Mouse (Mus musculus): Measurements from ENCODE around the gene Gm38394. TPM values are rescaled to one million over a fixed set of nuclear protein-coding genes. Genes with fewer than 3 reads are reported as not detected.

Gm38394 gene
- polyA plus RNA-seq, 1 experiment from 2014 or later, result 3.5 TPM

- peaks cover 46% of the 10 kb centered on the region for H3K4me1 ChIP-seq
- peak within 1 kb of the TSS; percentile 86 for H3K9ac ChIP-seq
- H3K27me3 ChIP-seq, result no peaks in the 10 kb centered on the region
- H3K4me3 ChIP-seq, result peak within 1 kb of the TSS; percentile 62
- WGBS, result 1% methylated on average over 37 of the region's 41 CpGs
- H3K36me3 ChIP-seq (ENCODE audit: poor library complexity, severe bottlenecking), result peaks cover 30% of the 10 kb centered on the region
- H3K4me2 ChIP-seq, result peak within 1 kb of the TSS; percentile 92
- peak within 1 kb of the TSS; percentile 89 for H3K27ac ChIP-seq
- ATAC-seq, result peak; percentile 86
- no peaks in the 10 kb centered on the region for H3K9me3 ChIP-seq (replicated peaks)
Measured at GRCm38 (mm10) chr1:133660466-133661202, 484 bp downstream of the Gm38394 start, which contains the start of gene Zbed6. Gene Zbed6 (minus strand): TSS chr1:133660885.

GRCm38 (mm10) chr1:133658878-133659277 is 2.2 kb downstream of the Gm38394 start:
- Histone ChIP-seq H3K27me3 (no peaks in the 10 kb centered on the region), H3K4me1 (peaks cover 51% of the 10 kb centered on the region), H3K36me3 (ENCODE audit: poor library complexity, severe bottlenecking) (peaks cover 34% of the 10 kb centered on the region), H3K9ac (no peak overlapping the region), H3K4me3 (no peak overlapping the region), H3K4me2 (peak overlapping the region; percentile 14; the same call in 1 of the 2 replicates), H3K27ac (no peak overlapping the region), H3K9me3 (replicated peaks) (no peaks in the 10 kb centered on the region)
- no peak for ATAC-seq
- WGBS, result 81% methylated on average over 3 of the region's 3 CpGs

- H3K36me3 ChIP-seq (ENCODE audit: poor library complexity, severe bottlenecking), result peaks cover 36% of the 10 kb centered on the region
- peaks cover 56% of the 10 kb centered on the region for H3K4me1 ChIP-seq
- H3K9ac ChIP-seq, result peak overlapping the region; percentile 14; the same call in 1 of the 2 replicates
- H3K27me3 ChIP-seq, result no peaks in the 10 kb centered on the region
- no peak overlapping the region for H3K27ac ChIP-seq
- WGBS, result 76% methylated on average over 5 of the region's 5 CpGs
- no peak overlapping the region for H3K4me3 ChIP-seq
- ATAC-seq, result no peak
- H3K9me3 ChIP-seq (replicated peaks), result no peaks in the 10 kb centered on the region
- no peak overlapping the region for H3K4me2 ChIP-seq
Measured at GRCm38 (mm10) chr1:133656811-133657210, 4.3 kb downstream of the Gm38394 start.

- H3K36me3 ChIP-seq (ENCODE audit: poor library complexity, severe bottlenecking), result peaks cover 25% of the 10 kb centered on the region; the same call in 1 of the 2 replicates
- no peak overlapping the region for H3K27ac ChIP-seq
- no peaks in the 10 kb centered on the region for H3K9me3 ChIP-seq (replicated peaks)
- no peak overlapping the region for H3K4me2 ChIP-seq
- H3K4me1 ChIP-seq, result peaks cover 32% of the 10 kb centered on the region
- no peak overlapping the region for H3K4me3 ChIP-seq
- no peak for ATAC-seq
- no peaks in the 10 kb centered on the region for H3K27me3 ChIP-seq
- 92% methylated on average over 1 of the region's 1 CpGs for WGBS
- no peak overlapping the region for H3K9ac ChIP-seq
Measured at GRCm38 (mm10) chr1:133653033-133653432, 8.1 kb downstream of the Gm38394 start.

GRCm38 (mm10) chr1:133650288-133651055 is 10.6 kb downstream of the Gm38394 start:
- H3K4me1 ChIP-seq, result peaks cover 10% of the 10 kb centered on the region; the same call in 1 of the 2 replicates
- no peak overlapping the region for H3K9ac ChIP-seq
- 94% methylated on average over 7 of the region's 7 CpGs for WGBS
- no peak overlapping the region for H3K4me3 ChIP-seq
- no peak for ATAC-seq
- H3K9me3 ChIP-seq (replicated peaks), result no peaks in the 10 kb centered on the region
- H3K36me3 ChIP-seq (ENCODE audit: poor library complexity, severe bottlenecking), result peaks cover 29% of the 10 kb centered on the region
- no peak overlapping the region for H3K27ac ChIP-seq
- no peaks in the 10 kb centered on the region for H3K27me3 ChIP-seq
- H3K4me2 ChIP-seq, result no peak overlapping the region

GRCm38 (mm10) chr1:133645652-133646051 is 15.5 kb downstream of the Gm38394 start:
- no peaks in the 10 kb centered on the region for H3K9me3 ChIP-seq (replicated peaks)
- ATAC-seq, result no peak
- no peak overlapping the region for H3K27ac ChIP-seq
- WGBS, result 94% methylated on average over 5 of the region's 5 CpGs
- peaks cover 67% of the 10 kb centered on the region for H3K36me3 ChIP-seq (ENCODE audit: poor library complexity, severe bottlenecking)
- H3K4me2 ChIP-seq, result no peak overlapping the region
- H3K4me3 ChIP-seq, result no peak overlapping the region
- no peak overlapping the region for H3K9ac ChIP-seq
- H3K27me3 ChIP-seq, result no peaks in the 10 kb centered on the region
- H3K4me1 ChIP-seq, result no peaks in the 10 kb centered on the region

GRCm38 (mm10) chr1:133641163-133641562 is 20.0 kb downstream of the Gm38394 start:
- whole genome bisulfite sequencing, result 91% methylated on average over 2 of the region's 2 CpGs
- Histone ChIP-seq H3K27ac (no peak overlapping the region), H3K9ac (no peak overlapping the region), H3K27me3 (no peaks in the 10 kb centered on the region), H3K36me3 (ENCODE audit: poor library complexity, severe bottlenecking) (peaks cover 96% of the 10 kb centered on the region), H3K9me3 (replicated peaks) (no peaks in the 10 kb centered on the region), H3K4me2 (no peak overlapping the region), H3K4me1 (no peaks in the 10 kb centered on the region), H3K4me3 (no peak overlapping the region)
- ATAC-seq, result no peak

GRCm38 (mm10) chr1:133638517-133638916 is 22.6 kb downstream of the Gm38394 start:
- Histone ChIP-seq H3K4me3 (no peak overlapping the region), H3K9me3 (replicated peaks) (no peaks in the 10 kb centered on the region), H3K4me1 (no peaks in the 10 kb centered on the region), H3K27me3 (no peaks in the 10 kb centered on the region), H3K27ac (no peak overlapping the region), H3K9ac (no peak overlapping the region), H3K36me3 (ENCODE audit: poor library complexity, severe bottlenecking) (peaks cover 94% of the 10 kb centered on the region), H3K4me2 (no peak overlapping the region)
- WGBS, result 93% methylated on average over 6 of the region's 6 CpGs
- no peak for ATAC-seq

GRCm38 (mm10) chr1:133632168-133632567 is 28.9 kb downstream of the Gm38394 start:
- Histone ChIP-seq H3K4me1 (no peaks in the 10 kb centered on the region), H3K27me3 (no peaks in the 10 kb centered on the region), H3K9ac (no peak overlapping the region), H3K27ac (no peak overlapping the region), H3K4me2 (no peak overlapping the region), H3K4me3 (no peak overlapping the region), H3K36me3 (ENCODE audit: poor library complexity, severe bottlenecking) (peaks cover 91% of the 10 kb centered on the region), H3K9me3 (replicated peaks) (no peaks in the 10 kb centered on the region)
- 92% methylated on average over 2 of the region's 2 CpGs for WGBS
- ATAC-seq, result no peak

- no peak overlapping the region for H3K27ac ChIP-seq
- WGBS, result 75% methylated on average over 2 of the region's 2 CpGs
- no peak overlapping the region for H3K4me2 ChIP-seq
- H3K4me3 ChIP-seq, result no peak overlapping the region
- no peaks in the 10 kb centered on the region for H3K9me3 ChIP-seq (replicated peaks)
- H3K27me3 ChIP-seq, result no peaks in the 10 kb centered on the region
- H3K36me3 ChIP-seq (ENCODE audit: poor library complexity, severe bottlenecking), result peaks cover 88% of the 10 kb centered on the region
- H3K9ac ChIP-seq, result no peak overlapping the region
- H3K4me1 ChIP-seq, result no peaks in the 10 kb centered on the region
- ATAC-seq, result no peak
Measured at GRCm38 (mm10) chr1:133625052-133625451, 36.1 kb downstream of the Gm38394 start.

- no peak overlapping the region for H3K4me2 ChIP-seq
- WGBS, result 88% methylated on average over 8 of the region's 8 CpGs
- H3K4me1 ChIP-seq, result no peaks in the 10 kb centered on the region
- no peaks in the 10 kb centered on the region for H3K27me3 ChIP-seq
- peaks cover 50% of the 10 kb centered on the region for H3K36me3 ChIP-seq (ENCODE audit: poor library complexity, severe bottlenecking)
- H3K9me3 ChIP-seq (replicated peaks), result no peaks in the 10 kb centered on the region
- H3K27ac ChIP-seq, result no peak overlapping the region
- ATAC-seq, result no peak
- H3K9ac ChIP-seq, result no peak overlapping the region
- H3K4me3 ChIP-seq, result no peak overlapping the region
Measured at GRCm38 (mm10) chr1:133618311-133618710, 42.8 kb downstream of the Gm38394 start.

GRCm38 (mm10) chr1:133617908-133618307 is 43.2 kb downstream of the Gm38394 start:
- H3K27ac ChIP-seq, result no peak overlapping the region
- H3K36me3 ChIP-seq (ENCODE audit: poor library complexity, severe bottlenecking), result peaks cover 46% of the 10 kb centered on the region
- H3K27me3 ChIP-seq, result no peaks in the 10 kb centered on the region
- no peaks in the 10 kb centered on the region for H3K9me3 ChIP-seq (replicated peaks)
- H3K4me1 ChIP-seq, result no peaks in the 10 kb centered on the region
- ATAC-seq, result no peak
- H3K9ac ChIP-seq, result no peak overlapping the region
- no peak overlapping the region for H3K4me3 ChIP-seq
- WGBS, result 74% methylated on average over 2 of the region's 2 CpGs
- no peak overlapping the region for H3K4me2 ChIP-seq
